Mouse (Mus musculus): Measurements from ENCODE around the gene Tmem163.

- TF ChIP-seq CTCF (IDR thresholded peaks at IDR 0.05; ENCODE audit: low read depth) (no peak), EP300 (optimal IDR thresholded peaks at IDR 0.05) (no peak)
Measured at GRCm38 (mm10) chr1:127595735-127596134, 83.6 kb downstream of the Tmem163 start.

Measured in stomach, postnatal 0 days (tissue).